21 mouse cellular contexts compared by ENCODE assay signal in the genomic region with DNA sequence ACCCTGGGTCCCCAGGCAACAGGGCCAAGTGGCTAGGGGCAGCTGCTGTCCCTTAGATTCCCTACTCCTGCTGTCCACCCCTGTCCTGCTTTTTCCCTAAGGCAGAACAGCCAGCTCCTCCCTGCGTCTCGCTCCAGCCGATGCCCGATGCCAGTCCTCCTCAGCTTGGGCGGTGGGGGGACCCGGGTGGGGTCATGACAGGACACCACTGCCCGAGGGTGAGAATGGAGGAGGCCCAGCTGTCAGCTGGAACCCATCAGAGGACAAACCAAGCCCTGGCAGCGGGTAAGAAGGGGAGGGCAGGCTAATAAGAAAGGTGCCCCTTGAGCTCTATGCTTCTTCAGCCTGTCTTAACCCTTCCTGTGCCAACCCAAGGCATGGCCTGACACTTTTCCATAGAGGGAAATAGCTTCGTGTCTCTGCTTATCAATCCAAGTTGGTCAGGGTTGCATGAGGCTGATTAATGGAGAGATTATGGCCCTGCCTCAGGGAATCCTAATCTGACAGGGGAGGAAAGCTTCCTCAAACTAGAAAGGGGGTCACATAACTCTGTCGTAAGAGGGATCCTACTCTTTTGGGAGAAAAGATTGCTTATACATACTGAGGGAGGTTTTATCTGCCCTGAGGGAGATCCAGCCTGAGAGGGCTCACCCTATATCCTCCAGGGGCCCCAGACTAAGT. TPM values are rescaled to one million over a fixed set of nuclear protein-coding genes. Genes with fewer than 3 reads are reported as not detected.
DNase-seq lines count a peak whose midpoint lies in the region; ATAC-seq and TF ChIP-seq lines count a peak whose summit lies in the region.
"Had no signal": no experiment of that assay in that cellular context is flagged by ENCODE, and none has a peak within 500 bp of the region (broad histone marks: within the 10 kb centered on the region; RNA-seq: fewer than 3 reads in every experiment).

No protein-coding gene starts in this region.

- 0 out of 2 replicates have a peak, but pooled peaks have one; percentile 46 for ATAC-seq in kidney, embryonic 16.5 days (ENCODE audit: low FRiP score, low TSS enrichment)
- ATAC-seq: forebrain, postnatal 0 days; intestine, embryonic 16.5 days; midbrain, embryonic 13.5 days had no signal

- no peak for TF ChIP-seq CTCF in gastrocnemius, adult 2 months (IDR thresholded peaks at IDR 0.05)
- no peak for TF ChIP-seq CTCF in kidney, adult 2 months (conservative IDR thresholded peaks at IDR 0.05; ENCODE audit: insufficient read depth, insufficient read length, low read depth, low read length)

- peaks cover 18% of the 10 kb centered on the region for H3K4me1 ChIP-seq in kidney, embryonic 16.5 days (ENCODE audit: insufficient read depth, low read length)
- H3K4me1 ChIP-seq in kidney, adult 2 months (ENCODE audit: control insufficient read depth, insufficient read depth, low read length) = no peaks in the 10 kb centered on the region

- TF ChIP-seq POLR2A in kidney, adult 2 months (IDR thresholded peaks at IDR 0.05; ENCODE audit: low read depth, low read length) = no peak

- H3K27me3 ChIP-seq in kidney, embryonic 16.5 days (ENCODE audit: insufficient read depth, low read length) = no peaks in the 10 kb centered on the region
- no peaks in the 10 kb centered on the region for H3K27me3 ChIP-seq in kidney, adult 2 months (replicated peaks; ENCODE audit: control insufficient read depth, insufficient read depth, low read length)
- H3K27me3 ChIP-seq: midbrain, embryonic 13.5 days had no signal

- no peak overlapping the region for H3K4me3 ChIP-seq in gastrocnemius, adult 2 months
- no peak overlapping the region for H3K4me3 ChIP-seq in kidney, embryonic 16.5 days (ENCODE audit: low read length)
- no peak overlapping the region for H3K4me3 ChIP-seq in kidney, adult 2 months (ENCODE audit: insufficient read depth, low read depth, low read length)
- H3K4me3 ChIP-seq: heart, embryonic 15.5 days; midbrain, embryonic 13.5 days had no signal

- no peak overlapping the region for H3K4me2 ChIP-seq in kidney, embryonic 16.5 days (replicated peaks; ENCODE audit: low read depth, low read length)
- H3K4me2 ChIP-seq: heart, embryonic 15.5 days; midbrain, embryonic 13.5 days had no signal

- intact Hi-C loops in gastrocnemius, adult 2 months (cut with DNase I) = no loop called here

- no peaks in the 10 kb centered on the region for H3K36me3 ChIP-seq in kidney, embryonic 16.5 days (ENCODE audit: insufficient read depth, low read length)
- no peaks in the 10 kb centered on the region for H3K36me3 ChIP-seq in kidney, adult 2 months (ENCODE audit: control insufficient read depth, insufficient read depth, low read length)
- H3K36me3 ChIP-seq: heart, embryonic 15.5 days; midbrain, embryonic 13.5 days had no signal

- no peaks in the 10 kb centered on the region for H3K9me3 ChIP-seq in kidney, embryonic 16.5 days (ENCODE audit: low read length)
- H3K9me3 ChIP-seq: heart, embryonic 15.5 days; midbrain, embryonic 13.5 days had no signal

- peak overlapping the region; percentile 51 for H3K27ac ChIP-seq in gastrocnemius, adult 2 months
- no peak overlapping the region for H3K27ac ChIP-seq in kidney, embryonic 16.5 days (ENCODE audit: low read length)
- H3K27ac ChIP-seq in kidney, adult 2 months (ENCODE audit: insufficient read depth, low read depth, low read length) = no peak overlapping the region
- H3K27ac ChIP-seq: heart, embryonic 15.5 days; midbrain, embryonic 13.5 days had no signal

- peak; percentile 64 for DNase-seq in gastrocnemius, adult 2 months
- DNase-seq in gastrocnemius, adult 8-10 months (ENCODE audit: low spot score in 2 of 2) = no peak
- DNase-seq in kidney, adult 2 months = no peak
- DNase-seq in retina, postnatal 1 day = peak; percentile 74
- no peak for DNase-seq in retina, embryonic 14.5 days (ENCODE audit: low spot score)
- DNase-seq in lung, postnatal 4 days = peak; percentile 41 to 77
- no peak for DNase-seq in embryo, embryonic 10.5 days (ENCODE audit: low spot score)
- DNase-seq: B cell, adult 2 months; cerebellum, adult 11 months; forebrain, postnatal 0 days; layer of hippocampus, adult 9-11 months; thymus, postnatal 25 days had no signal

- WGBS in kidney, embryonic 16.5 days = 37% methylated on average over 10 of the region's 10 CpGs
- 61% methylated on average over 10 of the region's 10 CpGs for WGBS in kidney, adult 2 months

- H3K9ac ChIP-seq in kidney, embryonic 16.5 days (replicated peaks; ENCODE audit: low read length) = no peak overlapping the region
- H3K9ac ChIP-seq: forebrain, postnatal 0 days; heart, embryonic 15.5 days; midbrain, embryonic 13.5 days had no signal

RNA-seq across cellular contexts. Expression of gene 1600014C23Rik, which starts 27.5 kb away (rescaled TPM):
- under 1 TPM in 1 of 2 experiments, not detected in 1; 0.50 TPM for total RNA-seq in gastrocnemius, adult 2 months (2021)
- under 1 TPM in 1 of 4 experiments, not detected in 3; 0.92 TPM for total RNA-seq in gastrocnemius, adult 8-10 months (2022)
- polyA plus RNA-seq in kidney, embryonic 16.5 days (2015; fragmentation: Nextera tagmentation; extraction: Ambion mirVana) = not detected in 2 replicates
- polyA plus RNA-seq in kidney, adult 2 months (2012; rRNA removed) = not detected in 2 replicates
- total RNA-seq: adrenal gland, postnatal 4 days; common myeloid progenitor, adult 5-6 weeks; ES-E14; forebrain, postnatal 0 days had no signal
- polyA plus RNA-seq: forebrain, postnatal 0 days; lung, embryonic 16.5 days; midbrain, embryonic 13.5 days; neural tube, embryonic 11.5 days had no signal

Comparison
In these comparisons a context has a peak if more than half of its experiments do, and no peak if none do; other contexts are left out.
1. DNase-seq: peak in gastrocnemius, adult 2 months (single experiment), retina, postnatal 1 day (single experiment) and lung, postnatal 4 days (2 of 2); none in gastrocnemius, adult 8-10 months (0 of 2), kidney, adult 2 months (single experiment), retina, embryonic 14.5 days (single experiment) and embryo, embryonic 10.5 days (single experiment).